Comparison of ENCODE assay signal across 8 mouse cellular contexts in genomic region chr6:72615561-72616375, GRCm38 (mm10). TPM values are rescaled to one million over a fixed set of nuclear protein-coding genes. Genes with fewer than 3 reads are reported as not detected.
DNase-seq lines count a peak whose midpoint lies in the region; ATAC-seq and TF ChIP-seq lines count a peak whose summit lies in the region.

No protein-coding gene starts in this region.

- TF ChIP-seq EP300 in lung, postnatal 0 days (IDR thresholded peaks at IDR 0.05): no peak

- H3K36me3 ChIP-seq in lung, postnatal 0 days (ENCODE audit: insufficient read depth, low read length): peaks cover 20% of the 10 kb centered on the region; the same call in 1 of the 2 replicates
- peaks cover 25% of the 10 kb centered on the region for H3K36me3 ChIP-seq in hindbrain, embryonic 15.5 days
- peaks cover 26% of the 10 kb centered on the region for H3K36me3 ChIP-seq in midbrain, embryonic 13.5 days

- H3K9me3 ChIP-seq in lung, postnatal 0 days (ENCODE audit: low read length): no peaks in the 10 kb centered on the region
- no peaks in the 10 kb centered on the region for H3K9me3 ChIP-seq in hindbrain, embryonic 15.5 days
- H3K9me3 ChIP-seq in midbrain, embryonic 13.5 days: no peaks in the 10 kb centered on the region

- WGBS in lung, postnatal 0 days: 17% methylated on average over 25 of the region's 25 CpGs
- 29% methylated on average over 25 of the region's 25 CpGs for WGBS in hindbrain, embryonic 15.5 days
- 30% methylated on average over 25 of the region's 25 CpGs for WGBS in midbrain, embryonic 13.5 days

- peak overlapping the region; percentile 83 for H3K4me3 ChIP-seq in lung, postnatal 0 days (ENCODE audit: low read depth, low read length)
- peak overlapping the region; percentile 64 for H3K4me3 ChIP-seq in hindbrain, embryonic 15.5 days
- H3K4me3 ChIP-seq in midbrain, embryonic 13.5 days (replicated peaks): peak overlapping the region; percentile 64

- TF ChIP-seq CTCF in lung, postnatal 0 days (IDR thresholded peaks at IDR 0.05): no peak

- peak overlapping the region; percentile 82 for H3K9ac ChIP-seq in lung, postnatal 0 days (replicated peaks; ENCODE audit: low read depth)
- H3K9ac ChIP-seq in hindbrain, embryonic 15.5 days: peak overlapping the region; percentile 66
- H3K9ac ChIP-seq in midbrain, embryonic 13.5 days (replicated peaks): peak overlapping the region; percentile 84

- peak overlapping the region; percentile 87 for H3K4me2 ChIP-seq in lung, postnatal 0 days (replicated peaks; ENCODE audit: low read depth, low read length)
- H3K4me2 ChIP-seq in hindbrain, embryonic 15.5 days: peak overlapping the region; percentile 75
- H3K4me2 ChIP-seq in midbrain, embryonic 13.5 days (replicated peaks): peak overlapping the region; percentile 100

- peak overlapping the region; percentile 54 for H3K27ac ChIP-seq in lung, postnatal 0 days (ENCODE audit: low read length)
- H3K27ac ChIP-seq in hindbrain, embryonic 15.5 days (replicated peaks): peak overlapping the region; percentile 87
- H3K27ac ChIP-seq in midbrain, embryonic 13.5 days: no peak overlapping the region

- ATAC-seq in lung, postnatal 0 days: no peak
- 0 out of 2 replicates have a peak, but pooled peaks have one; percentile 6 for ATAC-seq in hindbrain, embryonic 15.5 days (ENCODE audit: low FRiP score, low read depth)
- ATAC-seq in midbrain, embryonic 13.5 days: no peak

- DNase-seq in lung, postnatal 0 days (ENCODE audit: low spot score): no peak
- no peak for DNase-seq in lung, postnatal 10 days
- DNase-seq in cerebellum, adult 9-10 months: peak; percentile 46
- no peak for DNase-seq in embryo, embryonic 10.5 days (ENCODE audit: low spot score)
- DNase-seq in left cerebral cortex, postnatal 4 days: no peak
- DNase-seq in layer of hippocampus, postnatal 10 days (ENCODE audit: low spot score in 2 of 2): no peak

- intact Hi-C loops in left cerebral cortex, postnatal 4 days (cut with DNase I): no loop called here

- no peaks in the 10 kb centered on the region for H3K27me3 ChIP-seq in lung, postnatal 0 days (replicated peaks; ENCODE audit: insufficient read depth, low read length)
- H3K27me3 ChIP-seq in hindbrain, embryonic 15.5 days: no peaks in the 10 kb centered on the region
- no peaks in the 10 kb centered on the region for H3K27me3 ChIP-seq in midbrain, embryonic 13.5 days

- peaks cover 21% of the 10 kb centered on the region for H3K4me1 ChIP-seq in lung, postnatal 0 days (ENCODE audit: insufficient read depth, low read depth, low read length)
- peaks cover 37% of the 10 kb centered on the region for H3K4me1 ChIP-seq in hindbrain, embryonic 15.5 days (replicated peaks)
- H3K4me1 ChIP-seq in midbrain, embryonic 13.5 days (replicated peaks): peaks cover 33% of the 10 kb centered on the region

RNA-seq across cellular contexts. Expression of gene Tgoln1, which starts 1.0 kb away (rescaled TPM):
- 120 and 155 TPM in 2 replicates for polyA plus RNA-seq in lung, postnatal 0 days (2015; fragmentation: Nextera tagmentation; extraction: Ambion mirVana)
- polyA plus RNA-seq in hindbrain, embryonic 15.5 days (2015; fragmentation: Nextera tagmentation; extraction: Ambion mirVana): 34.6 and 35.9 TPM in 2 replicates
- polyA plus RNA-seq in midbrain, embryonic 13.5 days (2015; fragmentation: Nextera tagmentation; extraction: Ambion mirVana): 39.6 and 41.2 TPM in 2 replicates
- 10 to 100 TPM; 29.7 to 30.3 TPM for total RNA-seq in left cerebral cortex, postnatal 4 days (2021)
- 10 to 100 TPM; 49.7 to 51.1 TPM for total RNA-seq in layer of hippocampus, postnatal 10 days (2021)

RNA-seq across cellular contexts. Expression of gene Retsat, which starts 17.5 kb away (rescaled TPM):
- polyA plus RNA-seq in lung, postnatal 0 days (2015; fragmentation: Nextera tagmentation; extraction: Ambion mirVana): 38.9 and 42.7 TPM in 2 replicates
- polyA plus RNA-seq in hindbrain, embryonic 15.5 days (2015; fragmentation: Nextera tagmentation; extraction: Ambion mirVana): 5.9 and 7.0 TPM in 2 replicates
- 5.0 and 6.2 TPM in 2 replicates for polyA plus RNA-seq in midbrain, embryonic 13.5 days (2015; fragmentation: Nextera tagmentation; extraction: Ambion mirVana)
- 10 to 100 TPM; 16.3 to 20.3 TPM for total RNA-seq in left cerebral cortex, postnatal 4 days (2021)
- total RNA-seq in layer of hippocampus, postnatal 10 days (2021): 10 to 100 TPM; 34.3 to 35.6 TPM

RNA-seq across cellular contexts. Expression of gene Elmod3, which starts 17.6 kb away (rescaled TPM):
- polyA plus RNA-seq in lung, postnatal 0 days (2015; fragmentation: Nextera tagmentation; extraction: Ambion mirVana): 15.9 and 19.7 TPM in 2 replicates
- polyA plus RNA-seq in hindbrain, embryonic 15.5 days (2015; fragmentation: Nextera tagmentation; extraction: Ambion mirVana): 15.9 and 17.1 TPM in 2 replicates
- polyA plus RNA-seq in midbrain, embryonic 13.5 days (2015; fragmentation: Nextera tagmentation; extraction: Ambion mirVana): 15.7 and 16.5 TPM in 2 replicates
- total RNA-seq in left cerebral cortex, postnatal 4 days (2021): 10 to 100 TPM; 11.9 to 12.1 TPM
- 10 to 100 TPM; 19.1 to 19.7 TPM for total RNA-seq in layer of hippocampus, postnatal 10 days (2021)
